Mouse (Mus musculus) left cerebral cortex, adult 2 months (tissue): ENCODE measurements around the gene Fbxo28. TPM values are rescaled to one million over a fixed set of nuclear protein-coding genes. Genes with fewer than 3 reads are reported as not detected.

Experiments used
- DNase-seq, 2 experiments: peaks; one replicate each; pipeline ENCODE4 v3.0.0; 2021 to 2022; ENCODE audit warnings: low spot score in 2 of 2, mixed read lengths in 1 of 2; ENCODE audit errors: extremely low spot score in 1 of 2
- H3K27ac ChIP-seq: fragments of 200-600 bp; 2 replicates; pipeline ENCODE4 v1.8.1; 2022
- H3K4me3 ChIP-seq: fragments of 200-600 bp; 2 replicates; pipeline ENCODE4 v1.8.1; 2022
- CTCF ChIP-seq: fragments of 200-600 bp; IDR thresholded peaks from 2 replicates; pipeline ENCODE4 v1.8.1; 2022; ENCODE audit warnings: antibody characterized with exemption, mild to moderate bottlenecking, moderate library complexity
- intact Hi-C: fragments of 180-260 bp; cut with DNase I; formaldehyde crosslinking; loops from one replicate; pipeline ENCODE4 v1.15.1; 2025
- total RNA-seq, 2 experiments: library from RNA; stranded (reverse); gene quantifications; 2 replicates each; pipeline ENCODE4 v1.2.3; 2021

Fbxo28 gene
- total RNA-seq, 2 experiments from 2014 or later, result 53.2 to 55.4 TPM

GRCm38 (mm10) chr1:182369435-182369834 lies 28.0 kb upstream of the Fbxo28 start:
- H3K27ac ChIP-seq, result no peak overlapping the region
- TF ChIP-seq CTCF, result no peak
- intact Hi-C loops, result no loop called here
- no peak overlapping the region for H3K4me3 ChIP-seq
- no peak for DNase-seq

GRCm38 (mm10) chr1:182368782-182369181 lies 27.4 kb upstream of the Fbxo28 start:
- H3K4me3 ChIP-seq, result no peak overlapping the region
- DNase-seq, result no peak
- no peak for TF ChIP-seq CTCF
- no peak overlapping the region for H3K27ac ChIP-seq
- intact Hi-C loops, result no loop called here

- H3K27ac ChIP-seq, result no peak overlapping the region
- TF ChIP-seq CTCF, result no peak
- no peak for DNase-seq
- H3K4me3 ChIP-seq, result no peak overlapping the region
- intact Hi-C loops, result no loop called here
Measured at GRCm38 (mm10) chr1:182368309-182368708, 26.9 kb upstream of the Fbxo28 start.

- intact Hi-C loops, result no loop called here
- no peak for DNase-seq
- H3K27ac ChIP-seq, result no peak overlapping the region
- H3K4me3 ChIP-seq, result no peak overlapping the region
- no peak for TF ChIP-seq CTCF
Measured at GRCm38 (mm10) chr1:182363683-182364404, 22.4 kb upstream of the Fbxo28 start.

GRCm38 (mm10) chr1:182362703-182363102 lies 21.3 kb upstream of the Fbxo28 start:
- DNase-seq, result no peak
- TF ChIP-seq CTCF, result no peak
- intact Hi-C loops, result no loop called here
- no peak overlapping the region for H3K27ac ChIP-seq
- H3K4me3 ChIP-seq, result no peak overlapping the region

GRCm38 (mm10) chr1:182358133-182358532 lies 16.7 kb upstream of the Fbxo28 start:
- DNase-seq, result no peak
- no peak for TF ChIP-seq CTCF
- Histone ChIP-seq H3K27ac (no peak overlapping the region), H3K4me3 (no peak overlapping the region)
- intact Hi-C loops, result no loop called here

GRCm38 (mm10) chr1:182354504-182355147 lies 13.2 kb upstream of the Fbxo28 start:
- Histone ChIP-seq H3K27ac (no peak overlapping the region), H3K4me3 (no peak overlapping the region)
- intact Hi-C loops, result no loop called here
- TF ChIP-seq CTCF, result no peak
- no peak for DNase-seq

GRCm38 (mm10) chr1:182349557-182349956 lies 8.1 kb upstream of the Fbxo28 start:
- intact Hi-C loops, result no loop called here

GRCm38 (mm10) chr1:182346491-182346890 lies 5.1 kb upstream of the Fbxo28 start:
- Histone ChIP-seq H3K4me3 (no peak overlapping the region), H3K27ac (peak overlapping the region; percentile 52; the same call in 1 of the 2 replicates)
- intact Hi-C loops, result no loop called here
- DNase-seq, result peak; percentile 17 to 35
- TF ChIP-seq CTCF, result no peak

More at GRCm38 (mm10) chr1:182349557-182349956, 8.1 kb upstream of the Fbxo28 start:
- no peak for TF ChIP-seq CTCF
- Histone ChIP-seq H3K4me3 (no peak overlapping the region), H3K27ac (no peak overlapping the region)
- DNase-seq, result no peak

GRCm38 (mm10) chr1:182345857-182346256 lies 4.4 kb upstream of the Fbxo28 start:
- no peak overlapping the region for H3K4me3 ChIP-seq
- peak overlapping the region; percentile 52; the same call in 1 of the 2 replicates for H3K27ac ChIP-seq
- DNase-seq, result no peak
- intact Hi-C loops, result no loop called here
- TF ChIP-seq CTCF, result no peak

- DNase-seq, result no peak
- Histone ChIP-seq H3K4me3 (peak overlapping the region; percentile 99), H3K27ac (peak overlapping the region; percentile 86)
- TF ChIP-seq CTCF, result no peak
- intact Hi-C loops, result loop anchor here (2.0 to 5.0 kb wide), 3 partner anchors 59 to 320 kb away; partner anchors contain the start of genes Degs1 and Trp53bp2
Measured at GRCm38 (mm10) chr1:182341993-182342392, 564 bp upstream of the Fbxo28 start.

GRCm38 (mm10) chr1:182340281-182340680 lies 1.1 kb downstream of the Fbxo28 start:
- DNase-seq, result no peak
- H3K4me3 ChIP-seq, result peak overlapping the region; percentile 99
- TF ChIP-seq CTCF, result no peak
- intact Hi-C loops, result loop anchor here (2.0 to 5.0 kb wide), 3 partner anchors 57 to 318 kb away; partner anchors contain the start of genes Degs1 and Trp53bp2
- H3K27ac ChIP-seq, result no peak overlapping the region; the same call in 1 of the 2 replicates
